Mouse (Mus musculus): Measurements from ENCODE around the gene A630095N17Rik. TPM values are rescaled to one million over a fixed set of nuclear protein-coding genes. Genes with fewer than 3 reads are reported as not detected.

Gene A630095N17Rik
- polyA plus RNA-seq, 1 experiment: not detected

- H3K4me1 ChIP-seq (ENCODE audit: control insufficient read depth, insufficient read depth, low read length): peaks cover 5% of the 10 kb centered on the region
- H3K4me3 ChIP-seq (ENCODE audit: insufficient read depth, low read length): no peak overlapping the region
- no peak overlapping the region for H3K27ac ChIP-seq (ENCODE audit: insufficient read depth, low read depth, low read length)
- peak; percentile 51; the same call in 1 of the 2 replicates for TF ChIP-seq CTCF (IDR thresholded peaks at IDR 0.05; ENCODE audit: low read depth, low read length)
- TF ChIP-seq POLR2A (IDR thresholded peaks at IDR 0.05; ENCODE audit: borderline replicate concordance, low read depth, low read length): no peak
Measured at GRCm38 (mm10) chr1:75253849-75254624, 22.1 kb upstream of the A630095N17Rik start.

- H3K4me1 ChIP-seq (ENCODE audit: control insufficient read depth, insufficient read depth, low read length): peaks cover 13% of the 10 kb centered on the region
- TF ChIP-seq CTCF (IDR thresholded peaks at IDR 0.05; ENCODE audit: low read depth, low read length): no peak
- TF ChIP-seq POLR2A (IDR thresholded peaks at IDR 0.05; ENCODE audit: borderline replicate concordance, low read depth, low read length): no peak
- no peak overlapping the region for H3K4me3 ChIP-seq (ENCODE audit: insufficient read depth, low read length)
- H3K27ac ChIP-seq (ENCODE audit: insufficient read depth, low read depth, low read length): no peak overlapping the region
Measured at GRCm38 (mm10) chr1:75253029-75253428, 21.1 kb upstream of the A630095N17Rik start.

GRCm38 (mm10) chr1:75252308-75252707 lies 20.4 kb upstream of the A630095N17Rik start:
- no peak overlapping the region for H3K4me3 ChIP-seq (ENCODE audit: insufficient read depth, low read length)
- peaks cover 15% of the 10 kb centered on the region for H3K4me1 ChIP-seq (ENCODE audit: control insufficient read depth, insufficient read depth, low read length)
- TF ChIP-seq POLR2A (IDR thresholded peaks at IDR 0.05; ENCODE audit: borderline replicate concordance, low read depth, low read length) (no peak), CTCF (IDR thresholded peaks at IDR 0.05; ENCODE audit: low read depth, low read length) (no peak)
- no peak overlapping the region for H3K27ac ChIP-seq (ENCODE audit: insufficient read depth, low read depth, low read length)

- H3K27ac ChIP-seq (ENCODE audit: insufficient read depth, low read depth, low read length): no peak overlapping the region
- peaks cover 15% of the 10 kb centered on the region for H3K4me1 ChIP-seq (ENCODE audit: control insufficient read depth, insufficient read depth, low read length)
- TF ChIP-seq POLR2A (IDR thresholded peaks at IDR 0.05; ENCODE audit: borderline replicate concordance, low read depth, low read length) (no peak), CTCF (IDR thresholded peaks at IDR 0.05; ENCODE audit: low read depth, low read length) (peak; percentile 94)
- H3K4me3 ChIP-seq (ENCODE audit: insufficient read depth, low read length): no peak overlapping the region
Measured at GRCm38 (mm10) chr1:75251112-75251970, 19.4 kb upstream of the A630095N17Rik start.

- Histone ChIP-seq H3K27ac (ENCODE audit: insufficient read depth, low read depth, low read length) (no peak overlapping the region), H3K4me1 (ENCODE audit: control insufficient read depth, insufficient read depth, low read length) (peaks cover 15% of the 10 kb centered on the region), H3K4me3 (ENCODE audit: insufficient read depth, low read length) (no peak overlapping the region)
- no peak for TF ChIP-seq CTCF (IDR thresholded peaks at IDR 0.05; ENCODE audit: low read depth, low read length)
Measured at GRCm38 (mm10) chr1:75250498-75250897, 18.6 kb upstream of the A630095N17Rik start.

GRCm38 (mm10) chr1:75248041-75248772 lies 16.3 kb upstream of the A630095N17Rik start:
- Histone ChIP-seq H3K4me1 (ENCODE audit: control insufficient read depth, insufficient read depth, low read length) (peaks cover 15% of the 10 kb centered on the region), H3K27ac (ENCODE audit: insufficient read depth, low read depth, low read length) (peak overlapping the region; percentile 9), H3K4me3 (ENCODE audit: insufficient read depth, low read length) (no peak overlapping the region)
- TF ChIP-seq POLR2A (IDR thresholded peaks at IDR 0.05; ENCODE audit: borderline replicate concordance, low read depth, low read length): no peak
- no peak for TF ChIP-seq CTCF (IDR thresholded peaks at IDR 0.05; ENCODE audit: low read depth, low read length)

- Histone ChIP-seq H3K4me1 (ENCODE audit: control insufficient read depth, insufficient read depth, low read length) (peaks cover 15% of the 10 kb centered on the region), H3K4me3 (ENCODE audit: insufficient read depth, low read length) (no peak overlapping the region), H3K27ac (ENCODE audit: insufficient read depth, low read depth, low read length) (no peak overlapping the region)
- TF ChIP-seq CTCF (IDR thresholded peaks at IDR 0.05; ENCODE audit: low read depth, low read length) (no peak), POLR2A (IDR thresholded peaks at IDR 0.05; ENCODE audit: borderline replicate concordance, low read depth, low read length) (no peak)
Measured at GRCm38 (mm10) chr1:75247071-75247930, 15.4 kb upstream of the A630095N17Rik start.

GRCm38 (mm10) chr1:75244836-75245235 lies 12.9 kb upstream of the A630095N17Rik start:
- no peak overlapping the region for H3K4me3 ChIP-seq (ENCODE audit: insufficient read depth, low read length)
- no peak overlapping the region for H3K27ac ChIP-seq (ENCODE audit: insufficient read depth, low read depth, low read length)
- peaks cover 18% of the 10 kb centered on the region for H3K4me1 ChIP-seq (ENCODE audit: control insufficient read depth, insufficient read depth, low read length)
- TF ChIP-seq POLR2A (IDR thresholded peaks at IDR 0.05; ENCODE audit: borderline replicate concordance, low read depth, low read length) (no peak), CTCF (IDR thresholded peaks at IDR 0.05; ENCODE audit: low read depth, low read length) (no peak)

Data from bone marrow macrophage, adult 2 months (primary cell).